Mouse (Mus musculus) megakaryocyte-erythroid progenitor cell, adult 5-6 weeks (primary cell): ENCODE measurements around the gene Borcs7. TPM values are rescaled to one million over a fixed set of nuclear protein-coding genes. Genes with fewer than 3 reads are reported as not detected.

Experiments used
- ATAC-seq: replicated peaks from 2 replicates; pipeline ENCODE4 v1.8.0; 2016; ENCODE audit warnings: mild to moderate bottlenecking, inconsistent platforms; ENCODE audit not compliant: severe bottlenecking, poor library complexity, low FRiP score, low TSS enrichment
- total RNA-seq, 2 experiments: library from RNA; stranded (forward) in 1 of 2; stranded (reverse) in 1 of 2; fragments of 200-1000, 215-1000 nt in 1 of 2; fragments of >200 nt in 1 of 2; fragmentation: Nextera tagmentation in 1 of 2; gene quantifications; 2 replicates each; pipeline ENCODE4 v1.2.3; 2014 to 2017

Borcs7 gene
- total RNA-seq, 2 experiments from 2014 or later = 3.5 to 11.3 TPM

- ATAC-seq = no peak
These were observed 28.2 kb upstream of the Borcs7 start for GRCm38 (mm10) chr19:46661511-46661910.

- ATAC-seq = no peak
These were observed 27.5 kb upstream of the Borcs7 start for GRCm38 (mm10) chr19:46662214-46662613.

DNA sequence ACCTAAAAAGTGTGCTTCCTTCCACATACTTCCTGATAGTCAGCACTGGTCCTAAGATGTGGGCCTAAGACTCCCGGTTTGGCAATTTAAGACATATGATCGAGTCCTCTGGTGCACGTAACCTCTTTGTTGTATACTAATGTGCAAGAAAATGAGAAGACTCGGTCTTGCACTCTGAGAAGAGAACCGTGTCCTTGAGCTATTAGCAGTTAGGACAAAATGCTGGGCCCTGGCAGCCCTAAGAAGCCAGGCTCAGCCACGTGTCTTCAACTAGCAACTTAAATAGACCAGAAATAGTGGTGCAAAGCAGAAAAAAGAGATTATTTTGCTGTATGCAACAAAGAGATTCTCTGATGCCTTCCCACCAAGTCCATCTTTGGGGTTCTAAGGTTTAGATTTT, 26.9 kb upstream of the Borcs7 start:
- ATAC-seq = no peak

GRCm38 (mm10) chr19:46665474-46665873, 24.2 kb upstream of the Borcs7 start:
- no peak for ATAC-seq

GRCm38 (mm10) chr19:46667300-46667699, 22.4 kb upstream of the Borcs7 start:
- no peak for ATAC-seq

DNA sequence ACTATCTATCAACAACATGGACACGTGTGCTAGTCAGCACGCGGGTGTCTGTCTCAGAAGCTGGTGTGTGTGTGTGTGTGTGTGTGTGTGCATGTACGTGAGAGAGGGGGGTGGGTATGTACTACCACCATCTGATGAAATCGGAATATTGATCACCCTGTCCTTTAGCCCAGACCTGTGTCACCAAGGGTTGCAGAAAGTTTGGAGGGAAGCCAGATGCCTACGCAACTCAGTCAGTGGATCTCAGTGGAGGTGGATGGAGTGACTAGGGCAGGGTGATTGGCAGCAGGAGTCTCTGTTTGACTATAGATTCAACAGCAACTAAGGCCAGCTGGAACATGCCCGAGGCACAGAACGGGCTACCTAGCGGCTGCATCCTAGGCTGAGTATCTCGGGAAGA, 21.4 kb upstream of the Borcs7 start:
- no peak for ATAC-seq

DNA sequence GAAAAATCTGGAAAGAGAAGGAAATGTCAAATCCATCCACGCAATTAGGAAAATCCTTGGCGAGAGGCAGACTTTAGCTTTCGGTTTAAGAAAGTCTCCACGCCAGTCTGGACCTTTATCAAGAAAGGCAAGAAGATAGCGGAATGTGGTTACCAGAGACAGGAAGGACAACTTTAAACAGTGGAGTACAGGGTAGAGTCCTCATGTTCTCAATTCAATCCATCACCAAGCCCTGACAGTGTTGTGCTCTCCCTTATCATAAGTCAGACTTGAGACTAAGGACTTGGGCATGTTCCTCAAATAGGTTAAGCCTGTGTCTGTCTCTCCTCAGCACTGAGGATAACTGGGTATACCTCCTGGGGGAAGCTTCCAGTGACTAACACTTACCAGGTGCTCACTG, 19.9 kb upstream of the Borcs7 start:
- ATAC-seq = no peak

- ATAC-seq = peak; percentile 63
These were observed 19.0 kb upstream of the Borcs7 start for GRCm38 (mm10) chr19:46670691-46671090.

DNA sequence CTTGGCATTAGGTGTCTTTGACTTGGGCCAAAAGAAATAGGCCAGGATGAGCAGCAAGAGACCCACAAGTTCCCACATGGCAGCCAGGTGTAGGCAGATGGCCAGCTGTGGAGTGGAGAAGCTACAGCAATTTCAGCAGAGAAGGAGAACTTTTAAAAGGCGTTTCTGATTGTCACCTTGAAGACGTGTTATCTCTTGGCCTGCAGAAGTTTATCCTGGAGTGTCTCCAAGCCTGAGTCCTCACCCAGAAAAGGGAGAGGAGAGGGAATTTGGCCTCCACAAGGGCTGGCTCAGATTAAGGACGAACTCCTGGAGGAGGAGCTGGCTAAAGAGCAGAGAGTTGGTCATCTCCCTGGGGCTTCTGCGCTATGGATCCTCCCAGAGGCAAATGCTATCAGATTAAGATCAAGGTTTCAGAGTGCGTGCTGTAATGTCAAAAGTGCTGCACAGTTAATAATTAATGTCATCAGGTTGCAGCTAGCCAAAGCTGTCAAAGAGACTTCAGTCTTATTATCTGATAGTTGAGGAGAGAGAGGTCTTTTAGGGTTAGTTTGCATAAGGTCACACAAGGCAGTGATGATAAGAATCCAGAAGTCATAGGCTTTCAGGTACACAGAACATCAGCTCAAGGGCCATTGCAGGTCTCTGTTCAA, 16.8 kb upstream of the Borcs7 start, which contains the start of gene Cyp17a1:
Cyp17a1 (minus strand) TSS at position 407 of the 653 bp plus-strand sequence.
- ATAC-seq = peak; percentile 43

DNA sequence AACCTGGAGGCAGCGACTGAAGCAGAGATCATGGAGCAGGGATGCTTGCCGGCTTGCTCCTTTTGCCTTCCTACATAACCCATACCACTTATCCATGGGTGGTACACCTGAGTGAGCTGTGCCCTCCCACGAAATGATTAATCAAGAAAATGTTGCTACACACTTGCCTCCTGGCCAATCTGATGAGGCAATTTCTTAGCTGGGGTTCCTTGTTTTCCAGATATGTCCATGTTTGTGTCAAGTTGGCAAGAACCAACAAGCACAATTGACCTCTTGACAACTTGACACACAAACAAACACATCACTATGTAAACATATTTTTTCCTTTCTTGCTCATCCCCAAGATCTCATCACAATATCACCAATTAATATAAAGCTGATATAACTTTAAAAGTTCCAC, 14.1 kb upstream of the Borcs7 start:
- no peak for ATAC-seq

DNA sequence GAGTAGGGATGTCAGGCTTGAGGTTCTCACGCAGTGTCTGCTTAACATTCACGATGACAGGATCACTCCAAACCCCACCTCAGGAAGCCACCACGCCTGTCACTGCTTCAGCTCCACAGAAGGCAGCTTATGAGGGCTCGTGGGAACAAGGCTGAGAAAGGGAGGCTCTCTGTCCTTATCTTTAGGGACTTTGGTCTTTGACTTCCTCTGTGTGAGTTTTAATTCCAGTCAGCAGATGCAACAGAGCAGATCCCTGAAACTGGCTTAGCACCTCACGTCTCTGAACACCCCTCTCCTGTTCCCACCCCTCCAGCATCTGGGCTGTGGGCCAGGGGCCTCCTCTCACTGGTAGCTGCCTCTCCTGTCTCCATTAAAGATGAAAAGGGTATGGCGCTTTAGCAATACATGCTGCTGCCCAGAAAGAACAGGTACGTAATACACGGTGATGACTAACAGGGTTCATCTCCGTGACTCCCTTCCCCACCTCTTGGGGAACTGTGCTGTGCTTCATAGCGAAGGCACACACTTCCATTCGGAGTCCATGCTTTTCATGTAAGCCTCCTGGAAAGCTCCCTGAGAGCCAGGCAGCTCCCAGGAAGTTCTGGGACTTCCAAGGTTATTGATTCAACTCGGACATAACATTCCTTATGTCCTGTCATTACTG, 9.9 kb upstream of the Borcs7 start:
- no peak for ATAC-seq

- no peak for ATAC-seq
These were observed 681 bp downstream of the Borcs7 start for GRCm38 (mm10) chr19:46690387-46690786.

- ATAC-seq = no peak
These were observed 1.4 kb downstream of the Borcs7 start for GRCm38 (mm10) chr19:46691078-46691477.

DNA sequence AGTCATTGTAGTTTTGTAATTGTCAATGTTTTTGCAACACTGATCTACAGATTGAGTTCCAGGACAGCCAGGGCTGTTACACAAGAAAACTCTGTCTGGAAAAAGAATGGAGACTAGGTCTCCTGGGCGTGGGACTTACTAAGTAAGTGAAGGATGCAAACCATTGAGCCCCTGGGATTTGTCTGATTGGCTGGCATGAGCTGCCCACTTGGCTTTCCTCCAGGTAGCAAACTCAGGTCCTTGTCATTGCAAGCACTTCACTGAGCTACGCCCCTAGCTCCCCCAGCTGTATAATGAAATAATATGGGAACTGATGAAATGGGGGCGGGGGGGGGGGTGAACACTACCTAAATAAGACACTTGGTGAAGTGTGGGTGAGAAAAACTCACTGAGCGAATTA, 3.4 kb downstream of the Borcs7 start:
- no peak for ATAC-seq

DNA sequence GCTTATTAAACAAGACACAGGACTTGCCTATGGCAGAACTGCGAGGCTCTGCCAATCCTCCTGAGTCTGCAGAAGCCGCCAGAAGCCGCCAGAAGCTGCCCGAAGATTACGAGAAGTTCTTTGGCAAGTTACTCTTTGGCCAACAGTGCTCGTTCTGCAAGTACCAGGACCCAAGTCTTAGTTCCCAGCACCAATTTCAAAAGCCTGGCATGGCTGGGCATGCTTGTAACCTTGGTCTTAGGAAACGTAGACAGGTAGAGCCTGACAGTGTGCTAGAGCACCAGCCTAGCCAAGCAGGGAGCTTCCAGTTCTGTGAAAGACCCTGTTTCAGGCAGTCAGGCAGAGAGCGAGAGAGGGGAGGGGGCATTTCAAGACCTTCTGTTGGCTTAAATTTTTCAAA, 6.8 kb downstream of the Borcs7 start:
- no peak for ATAC-seq

GRCm38 (mm10) chr19:46696943-46697342, 7.2 kb downstream of the Borcs7 start:
- no peak for ATAC-seq

DNA sequence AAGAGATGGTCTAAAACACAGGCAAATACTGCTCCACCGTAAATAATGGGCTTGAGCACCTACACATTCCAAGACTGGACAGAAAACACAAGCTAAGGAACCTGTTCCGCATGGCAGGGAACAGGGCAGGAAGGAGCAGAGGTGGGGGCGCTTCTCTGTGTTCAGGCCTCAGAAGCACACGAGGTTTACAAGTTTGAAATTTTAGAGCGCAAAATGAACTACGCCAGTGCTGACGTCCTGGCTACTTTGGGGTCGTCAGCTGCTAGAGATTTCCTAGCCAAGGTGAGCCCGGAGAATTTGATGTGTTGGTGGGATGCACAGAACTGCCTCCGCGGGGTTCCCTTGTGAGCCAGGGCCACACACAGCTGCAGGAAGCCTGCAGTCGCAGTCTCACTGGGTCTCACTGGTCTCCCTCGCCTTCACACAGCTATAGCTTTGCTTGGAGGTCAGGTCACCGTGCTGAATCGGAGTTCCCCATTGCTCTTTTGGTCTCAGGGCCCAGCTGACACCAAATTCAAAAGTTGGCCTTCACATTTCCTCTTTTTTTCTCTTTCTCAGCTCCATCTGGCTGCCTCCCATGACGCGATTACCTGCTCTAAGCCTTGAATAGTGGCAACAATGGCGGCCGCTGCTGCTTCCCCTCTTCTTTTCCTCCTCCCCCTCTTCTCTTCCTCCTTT, 8.3 kb downstream of the Borcs7 start:
- no peak for ATAC-seq

DNA sequence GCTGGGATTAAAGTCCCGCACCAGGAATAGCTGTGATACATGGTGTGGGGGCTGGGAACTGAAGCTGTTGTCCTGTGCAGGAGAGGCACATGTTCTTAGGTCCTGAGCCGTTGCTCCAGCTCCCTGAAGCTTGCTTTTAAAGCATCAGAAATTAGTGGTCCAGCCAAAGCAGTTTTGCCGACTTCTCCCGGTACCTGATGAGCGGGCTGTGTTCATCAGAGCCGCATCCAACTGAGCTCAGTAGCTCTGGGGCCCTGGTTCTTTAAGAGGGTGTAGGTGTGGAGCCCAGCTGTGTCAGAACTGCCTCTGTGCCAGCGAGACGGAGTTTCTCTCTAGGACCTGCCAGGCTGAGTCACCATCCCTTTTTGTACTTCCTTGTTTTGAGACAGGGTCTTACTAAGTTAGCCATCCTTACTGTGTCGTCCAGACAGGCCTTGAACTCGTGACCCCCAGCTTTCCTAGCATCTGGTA, 9.3 kb downstream of the Borcs7 start:
- ATAC-seq = no peak

- ATAC-seq = no peak
These were observed 11.4 kb downstream of the Borcs7 start for GRCm38 (mm10) chr19:46701156-46701555.

DNA sequence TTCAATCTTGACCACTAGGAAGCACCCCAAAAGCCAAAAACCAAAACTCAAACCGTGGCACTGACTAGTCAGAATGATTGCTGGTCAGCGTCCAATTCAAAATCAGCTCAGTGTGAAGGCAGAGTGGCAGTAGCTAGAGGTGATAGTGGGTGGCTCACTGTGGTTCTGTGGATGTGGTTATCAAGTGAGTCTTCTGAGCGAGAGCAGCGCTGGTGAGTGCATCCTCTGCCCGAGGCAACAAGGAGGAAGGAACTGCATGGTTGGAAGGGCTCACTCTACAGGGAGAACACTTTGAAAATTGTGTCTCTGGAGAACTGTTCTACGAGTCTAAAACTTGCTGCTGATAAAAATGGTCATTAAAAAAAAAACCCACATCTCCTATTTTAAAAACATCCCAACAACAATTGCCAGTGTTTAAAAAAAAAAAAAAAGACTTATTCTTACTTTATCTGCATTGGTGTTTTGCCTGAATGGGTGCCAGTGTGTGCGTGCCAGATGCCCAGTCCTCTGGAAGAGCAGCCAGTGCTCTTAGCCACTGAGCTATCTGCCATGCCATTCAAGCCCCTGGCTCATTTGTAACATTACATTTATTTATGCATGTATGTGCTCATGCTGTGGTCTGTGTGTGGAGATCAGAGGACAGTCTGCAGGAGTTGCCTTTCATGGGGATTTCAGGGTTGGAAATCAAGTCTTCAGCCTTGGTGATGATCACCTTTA, 16.2 kb downstream of the Borcs7 start:
- peak; percentile 88 for ATAC-seq
